Mouse (Mus musculus): ENCODE measurements around the gene Fam3c.

The Fam3c gene

GRCm38 (mm10) chr6:22356086-22356507 is at the start of gene Fam3c:
TSS of gene Fam3c (minus strand) at chr6:22356243.
- in situ Hi-C loops (cut with MboI; ENCODE audit: low sequenced_read_pairs): no loop called here

GRCm38 (mm10) chr6:22405021-22405420 is 49.0 kb upstream of the Fam3c start:
- in situ Hi-C loops (cut with MboI; ENCODE audit: low sequenced_read_pairs): no loop called here

GRCm38 (mm10) chr6:22403736-22404135 is 47.7 kb upstream of the Fam3c start:
- in situ Hi-C loops (cut with MboI; ENCODE audit: low sequenced_read_pairs): no loop called here

GRCm38 (mm10) chr6:22403317-22403716 is 47.3 kb upstream of the Fam3c start:
- in situ Hi-C loops (cut with MboI; ENCODE audit: low sequenced_read_pairs): no loop called here

GRCm38 (mm10) chr6:22402548-22403164 is 46.6 kb upstream of the Fam3c start:
- in situ Hi-C loops (cut with MboI; ENCODE audit: low sequenced_read_pairs): no loop called here

GRCm38 (mm10) chr6:22402037-22402436 is 46.0 kb upstream of the Fam3c start:
- in situ Hi-C loops (cut with MboI; ENCODE audit: low sequenced_read_pairs): no loop called here

DNA sequence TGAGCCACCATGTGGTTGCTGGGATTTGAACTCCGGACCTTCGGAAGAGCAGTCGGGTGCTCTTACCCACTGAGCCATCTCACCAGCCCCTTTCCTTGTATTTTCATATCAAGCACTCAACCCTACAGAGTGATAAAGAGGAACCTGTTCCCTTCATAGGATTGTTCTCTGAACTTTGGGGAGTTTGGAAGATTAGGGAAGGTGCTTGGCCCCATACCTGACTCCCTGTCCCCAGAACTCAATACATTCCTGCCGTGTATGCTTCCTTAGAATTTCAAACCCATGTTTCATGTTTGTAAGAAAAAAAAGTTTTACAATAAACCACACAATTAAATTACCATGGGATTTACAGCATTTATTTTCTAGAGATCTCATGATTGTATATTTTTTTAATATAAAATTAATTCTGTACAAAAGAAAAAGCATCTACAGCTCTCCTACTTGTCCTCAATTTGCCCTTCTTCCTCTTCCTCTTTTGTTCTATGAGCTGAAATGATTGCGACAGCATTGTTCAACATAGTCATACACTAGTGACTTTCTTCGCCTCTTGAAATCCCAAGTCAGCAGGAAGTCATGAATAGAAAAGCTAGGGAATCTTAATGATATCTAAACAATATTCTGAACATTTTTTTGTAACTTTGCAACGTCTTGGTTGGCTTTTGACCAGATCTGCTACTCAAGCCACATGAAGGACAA is 42.2 kb upstream of the Fam3c start:
- in situ Hi-C loops (cut with MboI; ENCODE audit: low sequenced_read_pairs): no loop called here

DNA sequence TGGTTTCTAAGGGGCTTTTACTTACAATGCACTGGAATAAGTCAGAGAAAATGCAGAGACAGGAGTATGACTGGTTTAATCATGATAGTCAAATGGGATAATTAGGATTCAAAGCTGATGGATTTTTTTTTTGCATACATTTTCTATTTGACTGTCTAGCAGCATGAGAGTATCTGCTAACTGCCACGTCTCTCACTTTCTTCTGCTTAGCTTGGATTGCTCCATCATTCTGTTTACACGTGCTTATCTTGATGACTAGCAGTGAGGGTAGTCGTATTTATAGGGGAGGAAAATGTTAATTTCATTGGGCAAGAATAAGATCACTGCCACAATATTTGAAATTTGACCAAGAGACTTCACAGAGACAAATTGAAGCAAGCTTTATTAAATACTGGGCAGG is 39.2 kb upstream of the Fam3c start:
- in situ Hi-C loops (cut with MboI; ENCODE audit: low sequenced_read_pairs): no loop called here

GRCm38 (mm10) chr6:22390654-22391365 is 34.8 kb upstream of the Fam3c start:
- in situ Hi-C loops (cut with MboI; ENCODE audit: low sequenced_read_pairs): no loop called here

DNA sequence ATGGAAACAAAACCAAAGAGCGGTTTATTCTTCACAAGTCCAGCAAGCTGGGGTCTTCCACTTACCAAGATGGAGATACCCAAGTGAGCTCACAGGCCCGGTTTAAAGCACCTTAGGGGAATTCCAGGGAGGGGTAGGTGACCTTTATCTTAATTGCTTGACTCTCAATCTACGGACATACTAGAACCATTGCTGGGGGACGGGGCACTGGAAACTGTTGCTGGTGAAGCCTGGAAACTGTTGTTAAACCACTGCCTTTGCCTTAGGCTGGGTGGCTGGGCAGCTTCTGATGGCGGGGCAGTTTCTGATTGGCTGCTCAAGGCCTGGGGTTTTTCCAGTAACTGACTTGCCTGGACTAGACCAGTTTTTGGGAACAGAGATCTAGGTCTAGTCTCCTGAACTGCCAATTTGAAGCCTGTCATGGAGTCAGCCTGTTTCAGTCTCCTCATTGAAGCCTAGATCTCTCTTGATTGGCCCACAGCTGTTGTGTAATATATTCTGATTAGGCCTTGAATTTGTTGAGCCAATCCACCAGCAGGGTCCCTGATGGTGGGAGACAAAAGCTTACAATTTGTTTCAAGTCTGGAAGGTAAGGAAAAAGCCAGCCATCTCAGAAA is 29.3 kb upstream of the Fam3c start:
- in situ Hi-C loops (cut with MboI; ENCODE audit: low sequenced_read_pairs): no loop called here

GRCm38 (mm10) chr6:22380269-22380668 is 24.2 kb upstream of the Fam3c start:
- in situ Hi-C loops (cut with MboI; ENCODE audit: low sequenced_read_pairs): no loop called here

DNA sequence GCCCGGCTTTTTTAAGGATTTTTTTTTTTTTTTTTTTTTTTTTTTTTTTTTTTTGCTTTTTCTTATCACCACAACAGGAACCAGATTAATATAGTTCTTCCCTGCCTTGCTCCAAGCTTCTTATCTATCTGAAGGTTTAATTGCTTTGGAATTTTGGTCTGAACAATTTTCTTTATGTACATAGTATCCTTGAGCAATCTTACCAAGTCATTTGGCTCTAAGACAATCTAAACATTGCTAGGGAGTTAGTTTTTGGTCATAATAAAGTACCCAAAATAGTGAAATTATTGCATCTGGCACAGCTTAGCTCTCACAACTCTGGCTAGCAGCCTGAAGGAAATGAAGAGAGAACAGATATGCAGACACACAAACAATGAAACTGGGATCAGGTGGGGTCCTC is 23.8 kb upstream of the Fam3c start:
- in situ Hi-C loops (cut with MboI; ENCODE audit: low sequenced_read_pairs): no loop called here

- in situ Hi-C loops (cut with MboI; ENCODE audit: low sequenced_read_pairs): no loop called here
Measured at GRCm38 (mm10) chr6:22378462-22378861, 22.4 kb upstream of the Fam3c start.

GRCm38 (mm10) chr6:22374791-22375190 is 18.7 kb upstream of the Fam3c start:
- in situ Hi-C loops (cut with MboI; ENCODE audit: low sequenced_read_pairs): no loop called here

GRCm38 (mm10) chr6:22373476-22373875 is 17.4 kb upstream of the Fam3c start:
- in situ Hi-C loops (cut with MboI; ENCODE audit: low sequenced_read_pairs): no loop called here

- in situ Hi-C loops (cut with MboI; ENCODE audit: low sequenced_read_pairs): no loop called here
Measured at GRCm38 (mm10) chr6:22366977-22367376, 10.9 kb upstream of the Fam3c start.

- in situ Hi-C loops (cut with MboI; ENCODE audit: low sequenced_read_pairs): no loop called here
Measured at GRCm38 (mm10) chr6:22363590-22363989, 7.5 kb upstream of the Fam3c start.

GRCm38 (mm10) chr6:22361941-22362340 is 5.9 kb upstream of the Fam3c start:
- in situ Hi-C loops (cut with MboI; ENCODE audit: low sequenced_read_pairs): no loop called here

DNA sequence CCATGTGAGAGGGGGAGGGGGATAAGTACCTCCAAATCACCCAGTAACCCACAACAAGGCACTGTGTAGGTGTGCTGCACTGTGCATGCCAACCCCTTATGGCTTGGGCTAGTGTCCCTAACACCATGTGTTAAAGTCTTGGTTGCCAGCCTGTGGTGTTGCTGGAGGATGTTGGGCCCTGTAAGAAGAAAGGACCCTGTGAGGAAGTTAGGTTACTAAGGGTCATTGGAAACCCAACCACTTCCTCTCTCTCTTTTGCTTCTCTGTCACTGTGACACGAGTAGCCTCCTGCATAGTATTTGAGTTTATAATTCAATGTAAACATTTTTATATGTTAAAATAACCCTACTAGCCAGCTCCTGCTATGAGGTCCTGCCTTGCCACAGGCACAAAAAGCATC is 3.0 kb upstream of the Fam3c start:
- in situ Hi-C loops (cut with MboI; ENCODE audit: low sequenced_read_pairs): no loop called here

GRCm38 (mm10) chr6:22357351-22357750 is 1.3 kb upstream of the Fam3c start:
- in situ Hi-C loops (cut with MboI; ENCODE audit: low sequenced_read_pairs): no loop called here

GRCm38 (mm10) chr6:22355396-22356085 is 502 bp downstream of the Fam3c start:
- in situ Hi-C loops (cut with MboI; ENCODE audit: low sequenced_read_pairs): no loop called here
